Mouse (Mus musculus) adrenal gland (tissue): ENCODE measurements around the gene Vmn2r85.
"Not testable (repeated sequence)": the region's sequence is repeated elsewhere in the genome, so short reads cannot be mapped to it uniquely, and the experiment has no call there.

Experiments used
- intact Hi-C: fragments of 180-260 bp; cut with DNase I; formaldehyde crosslinking; loops from one replicate; pipeline ENCODE4 v1.15.1; 2025
- long read RNA-seq, 2 experiments: library from polyadenylated mRNA; unstranded; transcript quantifications; one replicate each; pipeline ENCODE4 v2.0.0; 2020; ENCODE audit warnings: borderline replicate concordance in 1 of 2; ENCODE audit not compliant: insufficient replicate concordance in 1 of 2

Vmn2r85 gene
- long read RNA-seq, experiment 1, result 0 reads
- long read RNA-seq, experiment 2, result 0 reads

- intact Hi-C loops, result not testable (repeated sequence)
Observed at GRCm38 (mm10) chr10:130429603-130430002, at the start of gene Vmn2r85. Gene Vmn2r85 (minus strand): TSS chr10:130429703.

DNA sequence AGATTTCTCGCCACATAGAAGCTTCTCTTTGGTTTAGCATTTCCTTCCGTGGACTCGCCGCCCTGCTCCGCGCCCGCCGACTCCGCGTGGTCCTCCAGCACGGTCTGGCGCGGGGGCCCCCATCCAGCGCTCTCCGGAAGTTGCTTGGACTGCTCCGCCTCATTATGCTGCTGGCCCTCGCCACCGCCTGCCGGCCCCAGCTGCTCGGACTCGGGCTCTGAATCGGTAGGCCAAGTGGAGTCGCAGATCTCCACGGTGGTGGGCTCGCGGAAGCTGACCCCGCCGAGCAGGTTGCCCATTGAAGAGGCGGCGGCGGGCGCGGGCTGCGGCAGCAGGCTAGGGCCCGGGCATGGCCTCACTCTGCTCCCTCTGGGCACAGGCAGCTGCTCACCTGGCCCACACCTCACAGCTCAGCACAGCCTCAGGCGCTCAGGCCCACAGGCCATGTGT lies 40.8 kb upstream of the Vmn2r85 start:
- intact Hi-C loops, result no loop called here

DNA sequence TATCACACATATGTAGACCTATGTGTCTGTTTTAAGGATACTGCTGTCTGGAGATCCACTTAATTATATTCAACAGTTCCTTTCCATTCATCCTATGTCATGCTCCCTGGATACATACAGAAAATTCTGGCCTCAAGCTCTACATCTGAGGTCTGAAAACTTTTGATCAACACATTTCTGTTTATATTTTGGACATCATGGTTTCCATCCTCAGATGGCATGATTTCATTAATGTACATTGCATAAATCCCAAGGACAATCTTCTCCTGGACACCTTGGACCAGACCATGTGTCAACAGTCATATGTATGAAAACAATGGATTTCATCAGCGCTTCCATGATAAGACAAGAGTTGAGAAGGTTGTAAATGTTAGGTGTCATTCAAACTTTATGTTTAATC lies 26.4 kb upstream of the Vmn2r85 start, which contains the start of gene Vmn2r86:
Gene Vmn2r86 (minus strand): TSS at position 101 of the 400 bp plus-strand sequence.
- intact Hi-C loops, result not testable (repeated sequence)

DNA sequence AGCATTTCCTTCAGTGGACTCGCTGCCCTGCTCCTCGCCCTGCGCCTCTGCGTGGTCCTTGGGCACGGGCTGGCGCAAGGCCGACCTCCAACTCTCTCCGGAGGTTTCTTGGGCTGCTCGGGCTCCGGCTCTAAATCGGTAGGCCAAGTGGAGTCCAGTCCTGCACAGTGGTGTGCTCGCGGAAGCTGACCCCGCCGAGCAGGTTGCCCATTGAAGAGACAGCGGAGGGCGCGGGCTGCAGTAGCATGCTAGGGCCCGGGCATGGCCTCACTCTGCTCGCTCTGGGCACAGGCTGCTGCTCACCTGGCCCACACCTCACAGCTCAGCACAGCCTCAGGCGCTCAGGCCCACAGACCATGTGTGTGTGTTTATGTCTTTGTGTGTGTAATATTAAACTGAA lies 15.3 kb upstream of the Vmn2r85 start:
- intact Hi-C loops, result no loop called here

DNA sequence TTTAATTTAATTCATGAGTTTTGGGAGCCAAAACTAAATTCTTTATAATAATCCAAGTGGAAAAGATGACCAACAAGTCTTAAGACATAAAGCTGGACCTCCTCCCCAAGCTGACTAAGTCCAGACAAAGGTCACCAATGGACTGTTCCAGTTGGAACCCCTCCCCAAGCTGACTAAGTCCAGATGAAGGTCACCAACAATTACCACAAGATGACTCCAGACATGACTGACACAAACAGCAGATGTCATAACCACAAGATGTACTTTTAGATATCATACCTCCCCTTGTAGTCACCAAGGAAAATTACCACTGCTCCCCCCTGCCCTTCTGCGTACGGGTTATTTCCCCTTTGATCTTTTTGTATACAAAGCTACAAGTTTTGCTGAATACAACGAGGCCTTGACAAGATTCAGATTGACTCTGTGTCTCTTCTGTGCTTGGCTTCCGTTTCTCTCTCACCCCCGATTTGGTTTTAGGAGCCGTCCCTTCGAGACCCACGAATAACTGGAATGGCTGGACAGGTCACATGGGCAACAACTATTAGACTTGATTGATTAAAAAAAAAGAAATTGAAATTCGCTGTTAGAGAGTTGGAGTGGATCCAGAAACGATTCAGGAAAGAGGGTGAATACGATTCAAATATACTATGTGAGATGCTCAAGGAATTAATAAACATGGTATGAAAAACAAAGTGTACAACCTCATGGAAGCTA lies 4.8 kb upstream of the Vmn2r85 start:
- intact Hi-C loops, result not testable (repeated sequence)

GRCm38 (mm10) chr10:130422368-130422767 lies 7.1 kb downstream of the Vmn2r85 start:
- intact Hi-C loops, result not testable (repeated sequence)

DNA sequence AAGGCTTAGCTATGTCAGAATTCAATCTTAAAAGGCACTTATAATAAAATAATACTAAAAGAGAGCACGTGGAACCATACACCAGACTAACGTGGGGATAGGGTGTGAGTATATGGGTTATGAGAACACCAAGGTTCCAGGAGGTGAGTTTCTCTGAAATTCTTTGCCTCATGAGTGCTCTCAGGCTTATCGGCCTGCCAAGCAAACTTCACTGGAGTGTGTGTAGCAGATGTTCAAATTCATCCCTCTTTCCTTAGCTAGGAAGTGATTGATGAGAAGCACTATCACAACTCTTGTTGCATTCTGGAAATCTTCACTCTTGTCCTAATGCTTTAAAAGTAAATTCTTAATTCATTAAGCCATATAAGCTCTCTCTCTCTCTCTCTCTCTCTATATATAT lies 9.1 kb downstream of the Vmn2r85 start:
- intact Hi-C loops, result no loop called here

DNA sequence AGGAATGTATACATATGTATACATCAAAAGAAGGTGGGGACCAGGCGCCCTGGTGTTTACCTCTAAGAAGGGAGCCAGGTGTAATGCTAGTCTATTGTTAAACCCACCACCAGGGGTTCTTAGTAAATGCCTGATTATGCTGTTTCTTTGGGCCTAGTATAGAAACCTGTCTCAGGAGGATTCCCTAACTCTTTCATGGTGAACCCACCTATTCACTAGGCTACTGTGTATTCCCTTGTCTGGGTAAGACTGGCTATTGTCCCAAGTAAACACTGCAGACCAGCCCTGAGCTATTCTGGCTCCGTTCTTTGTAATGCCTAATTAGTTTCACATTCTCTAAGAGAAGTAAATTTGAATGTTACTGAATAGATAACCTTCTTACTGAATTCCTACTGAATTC lies 9.5 kb downstream of the Vmn2r85 start:
- intact Hi-C loops, result not testable (repeated sequence)

DNA sequence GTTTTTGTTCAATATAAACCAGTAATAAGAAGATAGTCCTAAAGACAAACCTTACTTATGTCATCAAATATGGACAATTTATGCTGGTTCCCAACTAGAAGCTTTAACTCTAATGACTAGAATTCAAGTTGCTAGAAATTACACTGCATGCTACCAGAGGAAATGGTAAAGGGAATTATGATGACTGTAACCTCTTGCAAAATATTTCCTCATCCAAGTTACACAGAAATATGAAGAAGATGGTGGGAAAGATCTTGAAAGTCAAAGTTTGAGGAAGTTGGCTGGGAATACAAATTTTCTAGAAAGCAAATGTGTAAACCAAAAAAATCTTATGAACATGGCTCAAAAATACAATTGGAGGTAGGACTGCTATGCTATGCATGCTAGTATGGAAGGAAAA lies 13.2 kb downstream of the Vmn2r85 start:
- intact Hi-C loops, result not testable (repeated sequence)

- intact Hi-C loops, result not testable (repeated sequence)
Observed at GRCm38 (mm10) chr10:130412167-130412698, 17.3 kb downstream of the Vmn2r85 start.

GRCm38 (mm10) chr10:130394232-130394631 lies 35.3 kb downstream of the Vmn2r85 start, which contains the start of gene Vmn2r84:
Gene Vmn2r84 (minus strand): TSS chr10:130394332.
- intact Hi-C loops, result no loop called here

DNA sequence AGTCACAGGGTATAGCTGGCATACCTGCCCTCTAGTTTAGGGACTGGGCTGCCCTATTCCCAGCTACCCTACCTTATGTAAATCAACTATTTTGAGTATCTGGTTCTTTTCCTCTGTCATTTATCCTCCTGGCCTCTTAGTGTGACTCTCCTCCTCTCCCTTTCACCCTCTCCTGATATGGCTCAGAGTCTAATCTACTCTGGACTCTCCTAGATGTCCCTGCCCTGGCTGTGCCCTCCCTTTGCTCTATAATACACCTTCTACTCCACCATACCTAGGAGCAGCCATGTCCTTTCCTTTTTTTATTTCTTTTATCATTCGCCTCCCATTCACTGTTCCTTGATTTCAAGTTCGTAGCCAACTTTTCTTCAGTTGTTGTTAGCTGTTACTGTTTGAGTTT lies 54.4 kb downstream of the Vmn2r85 start:
- intact Hi-C loops, result no loop called here

GRCm38 (mm10) chr10:130372491-130373173 lies 56.9 kb downstream of the Vmn2r85 start:
- intact Hi-C loops, result no loop called here

- intact Hi-C loops, result no loop called here
Observed at GRCm38 (mm10) chr10:130371644-130372043, 57.9 kb downstream of the Vmn2r85 start.

DNA sequence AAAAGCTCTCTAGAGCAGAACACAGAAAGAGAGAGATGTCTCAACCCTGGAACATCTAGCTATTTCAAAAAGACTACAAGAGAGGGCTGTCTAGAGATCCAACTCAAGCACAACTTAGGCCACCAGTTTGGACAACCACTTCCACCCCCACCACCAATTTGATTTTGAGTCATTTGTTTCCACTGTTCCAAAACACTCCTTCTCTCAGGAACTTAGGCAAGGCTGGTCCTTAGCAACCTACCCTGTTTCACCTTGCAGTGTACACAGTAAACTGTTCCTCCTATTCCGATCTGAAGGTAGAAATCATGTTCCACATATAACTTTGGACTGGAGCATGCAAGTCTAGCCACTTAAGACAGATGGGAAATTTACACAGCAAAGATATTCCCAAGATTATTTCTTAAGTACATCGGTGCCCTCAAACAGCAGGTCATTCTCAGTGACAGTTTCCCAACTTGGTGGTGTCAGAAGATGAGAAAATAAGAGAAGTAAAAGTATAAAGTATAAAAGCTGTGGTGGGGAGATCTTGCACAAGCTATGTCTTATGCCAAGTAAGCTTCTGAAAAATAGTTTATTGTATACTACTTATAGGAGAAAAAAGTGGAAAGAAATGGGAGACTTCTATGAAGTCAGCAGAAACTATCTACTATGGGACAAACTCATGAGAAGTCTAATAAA lies 59.4 kb downstream of the Vmn2r85 start:
- intact Hi-C loops, result no loop called here

DNA sequence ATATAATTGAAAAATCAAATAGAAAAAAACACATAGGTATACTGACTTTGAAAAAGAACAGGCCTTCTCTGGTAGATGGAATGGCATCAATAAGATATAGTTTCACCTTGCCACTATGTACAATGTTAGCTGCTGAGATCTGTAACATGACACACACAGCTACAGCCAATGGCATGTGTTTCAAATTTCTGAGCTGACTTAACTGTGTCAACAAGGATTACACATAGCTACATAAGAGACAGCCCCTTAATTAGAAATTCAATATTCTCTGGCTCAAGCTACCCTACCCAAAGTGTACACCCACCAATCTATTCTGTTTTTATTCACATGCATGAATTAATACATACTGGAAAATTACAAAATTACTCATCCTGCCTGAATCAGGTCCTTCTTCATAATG lies 61.1 kb downstream of the Vmn2r85 start:
- intact Hi-C loops, result no loop called here

DNA sequence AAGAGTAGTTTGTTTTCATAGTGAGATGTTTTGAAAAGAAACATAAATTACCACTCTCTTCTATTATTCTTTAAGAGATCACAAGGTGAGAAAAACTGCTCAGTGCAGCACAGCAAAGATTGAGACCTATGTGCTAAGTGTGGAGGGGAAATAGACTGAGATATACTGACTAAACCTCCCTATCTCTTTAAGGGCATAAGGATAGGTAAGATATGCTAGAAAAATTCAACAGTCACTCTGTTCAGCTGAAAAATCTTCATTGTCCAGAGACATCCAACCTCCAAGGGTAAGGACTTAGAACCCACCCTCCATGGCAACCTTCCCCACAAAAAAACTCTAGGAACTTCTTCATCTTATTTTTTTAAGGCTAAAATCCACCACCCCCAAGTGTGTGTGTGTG lies 64.7 kb downstream of the Vmn2r85 start:
- intact Hi-C loops, result no loop called here
